Mouse (Mus musculus) thymus, adult 18-20 months (tissue): ENCODE data around the gene Plekha8.

ENCODE experiments used
- DNase-seq, 2 experiments: peaks; one replicate each; pipeline ENCODE4 v3.0.0; 2022; ENCODE audit warnings: mixed read lengths in 2 of 2

Gene Plekha8

DNA sequence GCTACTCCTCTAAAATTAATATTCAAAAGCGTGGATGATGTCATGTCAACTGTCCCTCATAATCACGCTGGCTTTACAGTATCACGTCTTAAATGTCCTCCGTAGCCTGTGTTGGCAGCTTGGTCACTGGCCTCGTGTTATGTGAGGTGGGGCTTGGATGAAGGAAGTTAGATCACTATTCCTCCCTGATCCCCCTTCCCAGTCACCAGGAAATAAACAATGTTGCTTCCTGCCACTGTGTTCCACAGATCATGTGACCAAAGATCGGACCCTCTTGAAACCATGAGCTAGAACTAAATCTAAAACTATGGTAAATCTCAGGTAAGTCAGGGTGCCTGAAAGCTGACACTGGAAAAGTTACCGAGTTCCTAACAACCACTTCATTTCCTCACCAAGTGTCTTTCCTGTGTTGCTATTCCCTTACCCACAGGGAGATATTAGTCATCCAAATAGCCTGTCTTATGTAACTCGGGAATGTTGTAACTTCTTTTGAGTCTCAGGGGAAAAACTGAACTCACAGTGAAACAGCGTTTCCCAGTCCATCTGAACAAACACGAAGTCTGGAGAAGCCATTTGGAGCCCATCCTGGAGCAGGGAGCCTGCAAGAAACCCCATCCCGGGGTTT is 60.7 kb downstream of the Plekha8 start:
- no peak for DNase-seq

DNA sequence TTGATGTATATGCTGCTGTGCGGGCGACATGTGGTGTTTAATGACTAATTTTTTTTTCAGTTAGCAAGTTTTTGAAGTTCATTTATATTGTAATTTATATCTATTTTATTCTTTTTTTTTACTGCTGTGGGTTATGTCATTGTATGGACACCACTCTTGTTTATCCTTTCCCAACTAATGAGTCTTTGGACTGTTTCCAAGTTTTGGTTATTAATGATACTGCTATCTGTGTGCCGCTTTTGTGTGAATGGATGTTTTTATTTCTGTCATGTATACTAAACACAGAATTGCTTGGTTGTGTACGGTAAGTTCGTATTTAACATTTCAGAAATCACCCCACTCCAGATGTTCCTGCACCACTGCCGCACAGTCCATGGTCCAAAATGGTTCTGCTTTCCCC is 63.0 kb downstream of the Plekha8 start:
- no peak for DNase-seq

DNA sequence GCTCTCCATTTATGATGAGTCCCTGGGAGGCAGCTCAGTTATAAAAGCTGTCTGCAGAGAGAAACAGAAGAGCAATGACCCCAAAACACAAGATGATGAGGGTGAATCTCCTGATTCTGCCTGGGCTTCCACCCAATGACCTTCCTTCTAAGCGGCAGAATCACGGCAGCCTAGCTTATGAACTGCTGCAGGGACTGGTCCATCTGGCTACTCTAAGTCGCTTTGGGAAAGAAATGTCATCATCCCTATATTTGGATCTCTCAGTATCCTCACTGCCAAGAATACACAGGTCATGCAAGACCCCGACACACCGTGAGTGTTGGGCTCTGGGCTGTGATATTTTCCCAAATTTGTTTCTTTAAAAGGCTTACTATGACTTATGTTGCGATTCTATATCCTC is 75.0 kb downstream of the Plekha8 start:
- DNase-seq, result no peak

DNA sequence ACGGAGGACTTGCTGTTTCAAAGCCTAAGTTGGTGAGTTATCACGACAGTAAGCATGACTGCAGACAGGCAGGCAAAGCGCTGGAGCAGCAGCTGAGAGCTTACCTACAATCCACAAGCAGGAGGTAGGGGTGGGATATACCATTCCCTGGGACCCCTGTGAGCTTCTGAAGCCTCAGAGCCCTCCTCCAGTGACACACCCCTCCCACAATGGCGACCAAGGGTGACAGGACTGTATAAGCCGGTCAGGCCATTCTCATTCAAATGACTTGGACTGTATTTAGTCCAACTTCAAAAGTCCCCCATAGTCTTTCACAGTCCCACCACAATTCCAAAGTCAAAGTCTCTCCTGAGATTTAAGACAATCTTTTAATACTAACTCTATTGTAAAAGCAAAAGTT is 78.0 kb downstream of the Plekha8 start:
- DNase-seq, result no peak

DNA sequence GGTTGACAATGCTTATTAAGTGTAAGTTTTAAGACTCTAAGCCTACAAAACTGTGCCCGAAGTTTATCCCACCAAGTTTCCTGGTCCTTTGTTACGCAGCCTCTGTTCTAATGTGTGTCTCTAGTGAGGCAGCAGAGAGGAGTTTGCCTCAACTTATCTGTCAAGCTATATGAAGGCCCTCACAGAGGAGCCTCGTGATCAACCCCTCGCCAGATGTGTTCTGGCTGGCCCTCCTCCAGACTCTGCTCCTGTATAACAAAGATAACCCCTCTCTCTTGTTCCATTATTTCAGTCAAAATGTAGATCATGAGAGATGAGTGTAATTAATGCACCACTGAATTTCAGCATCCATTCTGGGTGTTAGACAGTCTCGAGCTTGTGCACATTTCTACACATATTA is 84.8 kb downstream of the Plekha8 start:
- DNase-seq, result no peak

DNA sequence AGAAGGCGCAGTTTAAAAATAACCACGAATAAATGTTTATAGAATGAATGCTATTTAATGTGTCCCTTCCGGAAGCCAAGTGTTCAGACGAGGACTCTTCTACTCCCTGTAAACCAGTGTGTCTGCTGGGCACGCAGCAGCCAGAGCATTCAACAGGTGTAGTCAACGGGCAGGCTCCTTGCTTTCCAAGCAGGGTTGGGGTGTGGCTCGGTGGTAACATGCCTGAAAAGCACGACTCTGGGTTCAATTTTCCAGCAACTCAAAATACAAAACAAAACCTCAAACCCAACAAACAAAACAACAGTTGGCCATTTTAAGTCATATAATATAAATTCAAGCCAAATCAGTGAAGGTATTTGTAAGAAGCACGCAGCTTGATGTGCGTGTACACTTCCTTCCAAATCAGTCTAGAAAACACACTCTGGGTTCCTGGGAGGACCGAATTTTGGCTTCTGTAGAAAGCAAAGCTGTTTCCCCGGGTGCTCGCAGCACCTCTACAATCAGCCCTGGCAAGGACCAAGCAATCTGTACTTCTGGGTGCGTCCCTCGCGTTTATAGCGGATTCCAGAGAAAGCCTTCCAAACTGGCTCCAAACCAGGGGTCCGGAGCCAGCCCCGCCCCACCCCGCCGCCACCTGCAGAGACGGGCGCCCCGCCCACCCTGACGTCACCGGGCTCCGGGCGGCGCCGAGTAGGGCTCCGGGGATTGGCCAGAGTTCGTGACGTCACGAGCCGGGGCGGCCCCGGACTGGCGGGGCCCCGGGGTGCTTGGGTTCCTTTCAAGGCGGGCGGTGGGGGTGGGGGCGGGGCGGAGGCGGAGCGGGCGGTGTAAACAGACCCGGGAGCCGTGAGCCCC is 86.2 kb downstream of the Plekha8 start, which contains the start of gene Mturn:
Mturn (plus strand) TSS at position 734 of the 855 bp plus-strand sequence.
- peak; percentile 97 to 98 for DNase-seq

DNA sequence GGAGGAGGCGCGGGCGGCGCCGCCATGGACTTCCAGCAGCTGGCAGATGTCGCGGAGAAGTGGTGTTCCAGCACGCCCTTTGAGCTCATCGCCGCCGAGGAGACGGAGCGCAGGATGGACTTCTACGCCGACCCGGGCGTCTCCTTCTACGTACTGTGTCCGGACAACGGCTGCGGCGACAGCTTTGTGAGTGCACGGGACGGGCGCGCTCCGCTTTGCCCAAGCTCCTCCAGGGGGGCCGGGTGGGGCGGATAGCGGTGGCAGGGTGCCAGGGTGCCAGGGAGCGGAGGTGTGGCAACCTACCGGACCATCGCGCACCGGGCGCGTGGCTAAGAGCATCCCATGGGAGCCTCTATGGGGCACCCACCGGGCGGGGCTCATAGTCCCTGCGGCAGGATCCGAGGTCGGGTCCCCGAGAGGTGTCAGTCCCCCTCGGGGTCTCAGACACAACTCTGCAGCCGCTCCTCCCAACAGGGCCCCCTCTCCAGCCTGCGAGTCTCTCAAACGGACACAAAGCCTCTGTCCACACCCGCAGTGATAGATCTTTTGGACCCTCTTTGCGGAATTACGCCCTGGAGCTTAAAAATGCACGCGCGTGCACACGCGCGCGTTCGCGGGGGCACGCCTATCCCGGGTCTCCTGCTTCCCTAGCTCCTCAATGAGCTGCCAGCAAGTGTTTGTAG is 87.0 kb downstream of the Plekha8 start:
- no peak for DNase-seq

DNA sequence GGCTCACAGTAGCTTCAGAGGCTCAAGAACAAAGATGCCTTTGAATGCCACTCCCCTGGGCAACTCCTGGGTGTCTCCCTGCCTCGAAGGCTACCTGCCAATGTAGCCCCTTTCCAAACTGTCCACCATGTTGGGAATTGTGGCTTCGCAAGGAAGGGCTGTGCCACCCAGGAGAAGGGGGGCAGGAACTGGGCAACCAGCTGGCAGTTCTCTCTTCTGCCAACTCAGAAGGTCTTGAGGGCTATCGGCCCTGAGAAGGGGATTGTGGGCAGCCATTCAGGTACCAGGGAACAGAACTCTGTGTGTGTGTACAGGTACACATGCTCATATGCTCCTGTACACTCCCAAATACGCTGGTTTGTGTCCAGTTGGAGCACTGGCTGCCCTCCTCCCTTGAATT is 89.2 kb downstream of the Plekha8 start:
- no peak for DNase-seq

DNA sequence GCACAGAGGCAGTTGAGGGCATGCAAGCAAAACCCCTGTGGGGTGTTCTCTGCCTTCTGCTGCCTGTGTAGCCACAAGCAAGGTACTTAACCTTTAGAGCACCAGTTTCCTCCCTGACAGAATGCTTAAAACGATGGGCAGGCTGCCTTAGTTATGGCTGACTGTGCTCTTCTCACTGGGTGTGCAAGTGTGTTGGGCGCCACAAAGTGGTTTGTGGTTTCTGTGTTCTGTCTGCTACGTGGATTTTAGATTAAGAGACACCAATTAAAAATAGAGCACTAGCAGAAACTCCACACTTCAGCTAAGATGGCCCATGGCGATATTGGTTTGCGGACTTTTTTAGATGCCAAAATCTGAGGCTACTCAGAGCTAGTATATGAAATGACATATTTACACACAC is 90.2 kb downstream of the Plekha8 start:
- peak in 1 of 2 experiments; percentile 38 for DNase-seq

DNA sequence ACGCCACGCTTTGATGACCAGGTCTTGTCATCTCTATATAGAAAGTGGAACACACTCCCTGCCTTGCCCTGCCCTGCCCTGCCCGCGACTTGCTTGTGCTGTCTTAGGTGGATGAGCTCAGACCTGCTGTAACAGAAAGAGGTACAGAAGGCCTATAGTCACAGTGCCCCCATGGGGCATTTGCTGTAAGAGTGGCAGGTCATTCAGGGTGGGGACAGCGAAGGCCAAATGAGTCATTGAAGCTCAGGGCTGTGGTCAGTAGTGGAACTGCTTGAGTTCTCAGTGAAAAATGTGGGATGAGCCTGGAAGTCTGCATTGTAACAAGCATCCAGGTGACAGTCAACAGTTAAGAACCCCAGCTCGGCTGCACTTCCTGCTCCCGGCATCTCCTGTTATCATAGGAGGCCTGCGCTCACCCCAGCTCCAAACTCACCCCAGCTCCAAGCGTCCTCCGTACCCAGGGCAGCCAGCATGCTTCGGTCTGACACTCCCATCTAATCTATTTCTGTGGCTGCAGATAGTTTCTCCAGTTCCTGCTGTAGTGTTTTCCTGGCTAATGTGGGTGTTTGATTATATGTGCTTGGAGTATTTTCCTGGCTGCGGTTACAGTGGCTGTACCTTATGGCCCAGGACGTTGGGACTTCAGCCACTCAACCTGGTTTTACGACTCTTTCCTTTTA is 90.9 kb downstream of the Plekha8 start:
- no peak for DNase-seq

DNA sequence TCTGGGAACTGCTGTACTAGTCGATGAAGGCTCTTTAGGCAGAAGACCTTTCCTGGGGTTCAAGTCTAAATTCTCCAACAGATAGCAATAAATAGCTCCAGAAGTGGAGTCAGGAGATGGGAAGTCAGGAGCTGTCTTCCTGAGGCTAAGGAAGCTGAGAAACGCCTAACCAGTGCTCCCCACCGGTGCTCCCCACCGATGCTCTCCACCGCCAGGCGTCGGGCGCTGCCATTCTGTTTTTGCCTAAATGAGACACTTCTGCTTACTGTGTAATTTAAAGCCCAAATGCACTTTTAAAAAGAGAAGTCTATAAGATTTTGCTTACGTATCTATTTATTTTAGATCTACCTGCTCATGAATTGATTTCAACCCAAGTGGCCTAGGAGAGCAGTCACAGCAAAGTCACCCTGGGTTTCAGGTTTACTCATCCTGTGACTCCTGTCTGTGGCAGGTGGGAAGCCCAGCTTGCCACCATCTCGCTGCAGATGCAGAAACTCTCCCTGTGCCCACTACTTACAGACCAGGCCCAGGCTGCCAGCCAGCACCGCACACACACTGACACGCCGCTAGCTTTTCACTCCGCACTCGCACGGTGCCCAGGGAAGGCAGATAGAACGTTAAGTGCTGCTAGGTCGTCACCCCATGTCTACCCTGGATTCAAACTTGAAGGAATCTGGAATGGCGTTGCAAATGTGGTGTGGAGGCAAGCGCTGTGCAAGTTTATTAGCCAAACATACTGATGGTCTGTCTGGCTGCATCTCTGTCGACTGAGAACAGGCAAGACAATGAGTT is 92.2 kb downstream of the Plekha8 start:
- DNase-seq, result no peak

DNA sequence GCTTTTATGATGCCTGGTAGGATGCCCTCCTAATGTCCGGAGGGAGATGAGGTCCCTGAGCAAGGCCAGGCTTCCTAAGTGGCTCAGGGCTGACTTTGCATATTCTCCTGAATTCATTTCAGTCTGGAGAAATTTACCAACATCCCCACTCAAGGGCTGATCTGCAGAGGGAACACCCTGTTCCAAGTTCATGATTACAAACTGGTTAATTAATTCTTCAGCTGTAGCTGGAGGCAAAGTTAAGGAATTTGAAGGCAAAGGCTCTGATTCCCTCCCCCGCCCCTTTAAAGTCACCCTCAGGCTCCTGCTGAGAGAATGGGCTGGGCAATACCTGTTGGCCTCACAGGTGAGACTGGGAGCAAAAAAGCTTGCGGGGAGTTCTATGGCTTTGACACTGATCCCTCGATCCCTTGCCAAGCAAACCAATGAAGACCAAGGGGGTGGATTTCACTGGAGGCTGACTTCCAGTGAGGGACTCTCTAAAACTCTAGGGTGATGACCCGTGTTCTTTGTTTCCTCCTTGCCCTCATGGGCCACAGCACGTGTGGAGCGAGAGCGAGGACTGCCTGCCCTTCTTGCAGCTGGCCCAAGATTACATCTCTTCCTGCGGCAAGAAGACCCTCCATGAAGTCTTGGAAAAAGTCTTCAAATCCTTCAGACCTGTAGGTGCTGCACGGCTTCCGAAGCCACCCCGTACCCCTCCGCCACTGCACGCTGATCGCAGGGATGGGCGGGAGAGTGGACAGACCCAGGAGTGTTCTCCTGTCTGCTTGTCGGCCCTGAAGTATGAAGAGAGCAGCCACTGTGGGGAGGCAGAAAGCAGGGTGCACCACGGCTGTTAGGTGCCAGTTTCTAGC is 93.8 kb downstream of the Plekha8 start:
- DNase-seq, result no peak

DNA sequence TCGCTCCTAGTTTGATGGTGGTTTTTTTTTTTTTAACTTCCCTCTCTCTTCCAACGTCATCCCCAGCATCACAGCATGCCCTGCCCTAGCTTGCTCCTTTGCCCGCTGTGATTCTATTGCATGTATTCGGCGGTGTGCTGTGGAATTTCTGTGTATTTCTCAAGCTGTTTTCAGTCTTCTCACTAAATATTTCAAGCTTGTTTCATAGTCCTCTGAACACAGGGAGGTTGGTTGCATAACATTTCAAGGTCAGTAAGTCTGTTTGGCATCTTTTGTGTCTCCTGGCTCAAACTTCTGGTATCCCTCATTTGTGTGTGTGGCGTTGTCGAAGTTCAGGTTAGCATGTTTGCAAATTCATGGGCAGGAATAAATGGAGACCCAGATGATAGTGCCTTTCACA is 94.8 kb downstream of the Plekha8 start:
- DNase-seq, result no peak

DNA sequence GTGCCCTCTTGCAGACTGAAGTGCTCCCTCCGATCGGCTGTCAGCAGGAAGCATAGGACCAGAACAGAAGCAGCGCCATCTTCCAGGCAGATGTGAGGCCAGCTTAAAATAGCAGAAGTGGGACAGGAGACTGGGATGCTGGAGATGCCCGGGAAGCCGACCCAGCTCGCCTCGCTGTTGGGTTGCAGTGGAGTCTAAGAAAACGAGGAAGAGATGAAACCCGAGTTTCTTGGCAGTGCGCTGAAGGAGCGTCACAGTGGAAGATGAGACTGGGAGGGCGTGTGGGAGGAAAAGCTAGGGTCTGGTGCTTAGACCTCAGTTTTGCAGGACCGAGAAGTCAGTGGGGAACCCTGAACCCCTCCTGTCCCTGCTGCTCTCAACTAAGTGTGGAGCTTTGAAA is 95.9 kb downstream of the Plekha8 start:
- DNase-seq, result no peak

DNA sequence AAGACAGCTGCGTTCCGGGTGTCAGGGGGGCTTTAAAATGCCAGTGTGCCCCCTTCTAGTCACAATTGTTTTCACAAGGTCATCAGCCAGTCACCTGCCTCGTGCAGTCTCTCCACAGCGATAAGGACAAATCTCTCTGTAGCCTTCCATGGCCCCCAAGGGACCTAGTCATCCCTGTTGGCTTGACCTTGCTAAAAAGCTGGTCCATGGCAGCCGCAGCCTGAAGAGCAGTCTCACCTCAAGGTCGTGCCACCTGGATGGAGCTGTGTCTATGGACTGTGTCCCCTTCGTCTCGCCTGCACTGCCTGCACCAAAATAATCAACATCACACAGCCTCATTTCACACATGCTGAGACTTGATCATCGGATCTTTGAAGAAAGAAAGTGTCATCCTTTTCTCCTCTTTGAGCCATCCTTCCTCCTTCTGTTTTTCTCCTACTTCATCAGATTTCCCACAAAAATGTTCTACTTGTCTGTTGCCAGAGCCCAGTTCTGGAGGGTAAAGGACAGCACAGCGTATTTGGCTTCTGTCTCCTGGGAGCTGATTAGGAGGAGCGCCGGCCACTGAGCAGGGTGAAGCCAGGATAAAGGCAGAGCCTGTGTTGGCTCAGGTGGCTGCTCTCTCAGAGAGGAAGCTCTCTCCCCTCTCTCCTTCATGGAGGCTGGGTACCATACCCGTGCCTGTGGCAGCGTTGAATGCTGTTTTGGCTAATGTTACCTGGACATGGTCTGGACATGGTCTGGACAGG is 96.6 kb downstream of the Plekha8 start:
- DNase-seq, result no peak

DNA sequence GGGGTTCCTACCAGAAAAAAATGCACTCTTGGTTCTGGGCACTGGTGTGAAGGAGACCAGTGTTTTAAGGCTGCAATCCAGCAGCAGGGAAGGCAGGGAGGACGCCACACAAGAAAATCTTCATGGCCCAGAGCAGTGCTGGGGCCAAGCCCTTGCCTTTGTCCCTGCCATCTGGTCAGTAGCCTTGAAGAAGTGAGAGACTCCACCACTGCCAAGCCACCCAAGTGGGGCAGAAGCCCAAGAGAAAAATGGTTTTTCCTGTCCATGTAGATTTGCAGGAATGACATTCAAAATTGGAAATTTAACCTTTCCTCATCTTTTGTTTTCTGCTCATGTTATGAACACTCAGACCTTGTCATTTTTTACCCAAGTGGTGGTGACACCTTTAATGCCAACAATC is 97.3 kb downstream of the Plekha8 start:
- no peak for DNase-seq

DNA sequence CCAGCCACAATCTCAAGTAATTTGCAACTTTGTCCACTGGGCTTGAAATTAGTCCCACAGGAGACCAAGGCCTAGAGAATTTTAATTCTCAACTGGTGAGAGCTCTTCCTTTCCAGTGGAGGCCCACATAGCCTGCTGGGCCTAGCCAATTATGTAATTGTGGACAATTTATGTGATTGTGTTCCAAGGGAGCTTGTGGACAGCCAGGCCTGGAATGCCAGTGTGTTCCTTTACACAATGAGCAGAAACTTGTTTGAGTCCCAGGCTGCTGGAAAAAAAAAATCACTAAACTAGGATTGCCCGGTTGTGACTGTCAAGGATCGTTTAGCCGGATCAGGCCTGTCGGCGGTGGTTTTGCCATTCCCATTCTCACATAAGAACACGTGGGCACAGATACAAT is 98.4 kb downstream of the Plekha8 start:
- no peak for DNase-seq
